9 mouse cellular contexts compared by ENCODE assay signal in genomic region chr19:33380386-33380785, GRCm38 (mm10). TPM values are rescaled to one million over a fixed set of nuclear protein-coding genes. Genes with fewer than 3 reads are reported as not detected.
A peak's percentile ranks its signal among the peaks of the same experiment; 100 is the strongest.
DNase-seq lines count a peak whose midpoint lies in the region; ATAC-seq and TF ChIP-seq lines count a peak whose summit lies in the region.
"Had no signal": no experiment of that assay in that cellular context is flagged by ENCODE, and none has a peak within 500 bp of the region (broad histone marks: within the 10 kb centered on the region; RNA-seq: fewer than 3 reads in every experiment).

No protein-coding gene starts in this region.

- no peak for ATAC-seq in limb, embryonic 14.5 days (ENCODE audit: low FRiP score, low read depth)
- ATAC-seq in forebrain, embryonic 12.5 days (ENCODE audit: low FRiP score): 0 out of 2 replicates have a peak, but pooled peaks have one; percentile 46
- ATAC-seq in midbrain, embryonic 16.5 days: peak; percentile 88

- H3K27me3 ChIP-seq in limb, embryonic 14.5 days (ENCODE audit: control insufficient read depth, insufficient read depth, low read length): no peaks in the 10 kb centered on the region
- H3K27me3 ChIP-seq in limb, embryonic 10.5 days (ENCODE audit: low read depth, poor library complexity, severe bottlenecking): no peaks in the 10 kb centered on the region
- no peaks in the 10 kb centered on the region for H3K27me3 ChIP-seq in forebrain, embryonic 12.5 days
- H3K27me3 ChIP-seq in midbrain, embryonic 16.5 days (ENCODE audit: control insufficient read depth, insufficient read depth, low read depth, low read length): no peaks in the 10 kb centered on the region

- intact Hi-C loops in gastrocnemius, postnatal 36 days (cut with DNase I): no loop called here

- no peak overlapping the region for H3K4me3 ChIP-seq in limb, embryonic 14.5 days (replicated peaks; ENCODE audit: low read length)
- no peak overlapping the region for H3K4me3 ChIP-seq in limb, embryonic 10.5 days
- no peak overlapping the region for H3K4me3 ChIP-seq in forebrain, embryonic 12.5 days (replicated peaks)
- H3K4me3 ChIP-seq in midbrain, embryonic 16.5 days (ENCODE audit: low read depth, low read length): no peak overlapping the region
- H3K4me3 ChIP-seq: megakaryocyte, embryonic 14.5 days had no signal

- no peak overlapping the region for H3K9ac ChIP-seq in limb, embryonic 14.5 days (ENCODE audit: low read depth, low read length, severe bottlenecking)
- no peak overlapping the region for H3K9ac ChIP-seq in forebrain, embryonic 12.5 days
- H3K9ac ChIP-seq in midbrain, embryonic 16.5 days (ENCODE audit: low read depth, low read length): no peak overlapping the region

- H3K27ac ChIP-seq in limb, embryonic 14.5 days (replicated peaks; ENCODE audit: low read depth, low read length): no peak overlapping the region
- no peak overlapping the region for H3K27ac ChIP-seq in limb, embryonic 10.5 days
- no peak overlapping the region for H3K27ac ChIP-seq in forebrain, embryonic 12.5 days
- H3K27ac ChIP-seq in midbrain, embryonic 16.5 days (ENCODE audit: low read length): no peak overlapping the region

- H3K36me3 ChIP-seq in limb, embryonic 14.5 days (ENCODE audit: control insufficient read depth, insufficient read depth, low read length): no peaks in the 10 kb centered on the region
- no peaks in the 10 kb centered on the region for H3K36me3 ChIP-seq in limb, embryonic 10.5 days
- no peaks in the 10 kb centered on the region for H3K36me3 ChIP-seq in forebrain, embryonic 12.5 days (replicated peaks)
- H3K36me3 ChIP-seq in midbrain, embryonic 16.5 days (ENCODE audit: control insufficient read depth, insufficient read depth, low read length): no peaks in the 10 kb centered on the region

- TF ChIP-seq POLR2A in limb, embryonic 14.5 days (IDR thresholded peaks at IDR 0.05; ENCODE audit: borderline replicate concordance, extremely low read depth, insufficient read depth, insufficient read length): no peak

- H3K9me3 ChIP-seq in limb, embryonic 14.5 days (ENCODE audit: control insufficient read depth, low read length): no peaks in the 10 kb centered on the region
- H3K9me3 ChIP-seq in limb, embryonic 10.5 days (replicated peaks): no peaks in the 10 kb centered on the region
- no peaks in the 10 kb centered on the region for H3K9me3 ChIP-seq in forebrain, embryonic 12.5 days
- H3K9me3 ChIP-seq in midbrain, embryonic 16.5 days (replicated peaks; ENCODE audit: control insufficient read depth, low read length, poor library complexity, severe bottlenecking): no peaks in the 10 kb centered on the region
- H3K9me3 ChIP-seq: megakaryocyte, embryonic 14.5 days had no signal

- no peak overlapping the region for H3K4me2 ChIP-seq in limb, embryonic 14.5 days (replicated peaks; ENCODE audit: low read depth, low read length, severe bottlenecking)
- H3K4me2 ChIP-seq in forebrain, embryonic 12.5 days: no peak overlapping the region
- H3K4me2 ChIP-seq in midbrain, embryonic 16.5 days (ENCODE audit: low read length): no peak overlapping the region

- no peaks in the 10 kb centered on the region for H3K4me1 ChIP-seq in limb, embryonic 14.5 days (ENCODE audit: control insufficient read depth, insufficient read depth, low read length)
- no peaks in the 10 kb centered on the region for H3K4me1 ChIP-seq in limb, embryonic 10.5 days
- H3K4me1 ChIP-seq in forebrain, embryonic 12.5 days: no peaks in the 10 kb centered on the region
- H3K4me1 ChIP-seq in midbrain, embryonic 16.5 days (ENCODE audit: control insufficient read depth, insufficient read depth, low read length): no peaks in the 10 kb centered on the region
- H3K4me1 ChIP-seq: megakaryocyte, embryonic 14.5 days had no signal

- 8% methylated on average over 3 of the region's 3 CpGs for WGBS in limb, embryonic 14.5 days
- 29% methylated on average over 3 of the region's 3 CpGs for WGBS in limb, embryonic 10.5 days
- 18% methylated on average over 3 of the region's 3 CpGs for WGBS in forebrain, embryonic 12.5 days
- 7% methylated on average over 3 of the region's 3 CpGs for WGBS in midbrain, embryonic 16.5 days

- peak; percentile 80 for DNase-seq in limb, embryonic 14.5 days (ENCODE audit: low spot score)
- no peak for DNase-seq in limb, embryonic 10.5 days (ENCODE audit: low spot score)
- DNase-seq in R1 (ENCODE audit: low read depth, low spot score): peak; percentile 27
- DNase-seq in cerebellum, adult 11 months: no peak
- DNase-seq in gastrocnemius, postnatal 36 days: no peak
- DNase-seq in thymus, postnatal 36 days: no peak

RNA-seq across cellular contexts. Expression of gene Rnls, which starts 11.7 kb away (rescaled TPM):
- 1.0 and 1.2 TPM in 2 replicates for polyA plus RNA-seq in limb, embryonic 14.5 days (2012; rRNA removed)
- polyA plus RNA-seq in limb, embryonic 14.5 days (2014; fragmentation: Nextera tagmentation; extraction: Ambion mirVana): 6.9 and 7.3 TPM in 2 replicates
- polyA plus RNA-seq in limb, embryonic 10.5 days (2016; fragmentation: Nextera tagmentation; extraction: Ambion mirVana): 4.0 and 4.9 TPM in 2 replicates
- 6.2 and 7.5 TPM in 2 replicates for polyA plus RNA-seq in forebrain, embryonic 12.5 days (2016; fragmentation: Nextera tagmentation; extraction: Ambion mirVana)
- 10.1 and 10.9 TPM in 2 replicates for polyA plus RNA-seq in midbrain, embryonic 16.5 days (2015; fragmentation: Nextera tagmentation; extraction: Ambion mirVana)
- total RNA-seq in gastrocnemius, postnatal 36 days (2021): 10 to 100 TPM in 1 of 2 experiments, 1 to 10 TPM in 1; 9.3 to 10.2 TPM

Comparison
In these comparisons a context has a peak if more than half of its experiments do, and no peak if none do; other contexts are left out.
1. DNase-seq: peak in limb, embryonic 14.5 days (single experiment) and R1 (single experiment); none in limb, embryonic 10.5 days (single experiment), cerebellum, adult 11 months (single experiment), gastrocnemius, postnatal 36 days (0 of 2) and thymus, postnatal 36 days (0 of 2).